Mouse (Mus musculus): ENCODE measurements at regions not wholly inside any gene's neighbourhood (a gene's known extent, or its start where the extent isn't known, plus 50 kb on each side); places are given as distances from the start of the nearest gene placed in this dataset.

DNA sequence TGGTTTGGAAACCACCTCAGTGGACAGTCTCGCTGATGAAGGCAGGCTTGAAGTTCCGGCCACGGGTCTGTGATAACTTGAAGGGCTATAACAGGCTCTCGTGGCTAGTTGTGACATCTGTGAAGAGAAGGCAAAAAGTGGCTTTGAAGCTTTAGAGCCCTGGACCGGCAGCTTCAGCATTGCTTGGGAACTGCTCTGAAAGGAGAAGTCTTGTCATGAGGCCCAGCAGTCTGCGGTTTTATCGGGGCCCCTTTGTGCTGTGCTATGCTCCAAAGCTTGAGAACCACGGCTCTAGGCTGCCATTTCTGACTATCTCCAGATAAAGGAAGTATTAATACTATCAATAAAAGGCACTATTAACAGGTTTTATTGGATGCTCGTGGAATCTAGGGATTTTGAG, 892.8 kb upstream of the Car8 start:
- Histone ChIP-seq H3K27me3 (ENCODE audit: control insufficient read depth, insufficient read depth, low read length) (no peaks in the 10 kb centered on the region), H3K4me3 (no peak overlapping the region), H3K36me3 (ENCODE audit: control insufficient read depth, insufficient read depth, low read length) (no peaks in the 10 kb centered on the region), H3K9ac (ENCODE audit: low read depth, low read length) (no peak overlapping the region), H3K4me1 (ENCODE audit: control insufficient read depth, insufficient read depth, low read length) (peaks cover 1% of the 10 kb centered on the region; the same call in 1 of the 2 replicates), H3K27ac (no peak overlapping the region), H3K79me2 (replicated peaks; ENCODE audit: control insufficient read depth, insufficient read depth, low read length) (no peaks in the 10 kb centered on the region)
- peak in 1 of 2 experiments; percentile 21 for DNase-seq
- no peak for TF ChIP-seq POLR2A (IDR thresholded peaks at IDR 0.05; ENCODE audit: insufficient read depth, low read depth, low read length)
- no peak for TF ChIP-seq EP300 (IDR thresholded peaks at IDR 0.05; ENCODE audit: insufficient read depth, low read depth, low read length)
- TF ChIP-seq CTCF (IDR thresholded peaks at IDR 0.05), result no peak
- intact Hi-C loops (cut with DNase I), result loop anchor here (10.0 kb wide), 3 partner anchors 203 to 513 kb away; no protein-coding TSS in a partner anchor
- 75% methylated on average over 9 of the region's 9 CpGs for WGBS

DNA sequence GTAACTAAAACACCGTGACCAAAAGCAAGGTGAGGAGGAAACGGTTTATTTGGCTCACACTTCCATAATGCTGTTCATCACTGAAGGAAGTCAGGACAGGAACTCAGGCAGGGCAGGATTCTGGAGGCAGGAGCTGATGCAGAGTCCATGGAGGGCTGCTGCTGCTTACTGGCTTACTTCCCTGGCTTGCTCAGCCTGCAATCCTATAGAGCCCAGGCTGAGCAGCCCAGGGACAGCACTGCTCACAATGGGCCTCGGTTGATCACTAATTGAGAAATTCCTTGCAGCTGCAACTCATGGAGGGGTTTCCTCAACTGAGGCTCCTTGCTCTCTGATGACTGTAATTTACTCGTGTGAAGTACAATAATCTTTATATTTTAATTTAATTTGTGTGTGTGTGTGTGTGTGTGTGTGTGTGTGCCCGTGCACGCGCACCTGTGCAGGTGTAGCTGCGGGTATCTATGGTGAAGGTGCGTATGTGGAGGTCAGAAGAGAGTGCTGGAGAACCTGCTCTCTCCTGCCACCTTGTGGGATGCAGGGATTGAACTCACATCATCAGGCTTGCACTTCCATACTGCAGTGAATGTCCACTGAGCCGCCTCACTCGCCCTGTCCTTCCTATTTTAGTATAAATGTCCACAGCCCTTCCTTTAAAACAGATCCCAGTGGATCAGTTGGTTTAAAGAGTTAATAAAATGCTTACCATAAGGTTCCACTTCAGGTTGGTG, 886.6 kb upstream of the Car8 start:
- intact Hi-C loops (cut with DNase I), result no loop called here
- DNase-seq, result no peak
- 47% methylated on average over 11 of the region's 11 CpGs for WGBS

DNA sequence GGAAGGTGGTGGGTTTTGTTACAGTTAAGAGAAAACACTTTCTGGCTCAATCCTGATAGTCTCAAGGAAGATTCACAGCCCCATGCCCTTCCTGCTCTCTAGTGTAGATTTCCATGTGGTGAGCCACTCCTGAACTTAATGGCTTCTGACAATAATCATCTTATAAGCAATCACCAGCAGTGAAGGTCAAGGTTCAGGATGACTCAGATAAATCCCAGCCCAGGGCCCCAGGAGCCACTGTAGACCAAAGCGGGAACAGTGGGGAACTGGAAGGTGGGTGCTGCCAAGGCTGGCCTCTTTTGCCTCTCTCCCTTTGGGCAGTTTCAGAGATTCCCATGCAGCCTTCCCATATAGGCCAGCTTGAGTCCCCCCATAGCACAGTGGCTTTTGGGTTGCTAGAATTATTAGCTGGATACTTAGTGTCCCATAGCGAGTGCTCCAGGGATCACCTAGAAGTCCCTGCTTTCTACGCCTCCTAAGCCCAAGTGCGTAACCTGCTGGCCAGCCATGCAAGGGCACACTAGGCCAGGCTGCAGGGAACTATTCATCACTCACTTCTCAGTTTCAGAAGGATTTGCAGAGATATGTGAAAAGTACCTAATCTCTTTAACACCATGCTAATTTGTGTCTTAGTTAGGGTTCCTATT, 885.9 kb upstream of the Car8 start:
- TF ChIP-seq CTCF (IDR thresholded peaks at IDR 0.05), result no peak
- TF ChIP-seq EP300 (IDR thresholded peaks at IDR 0.05; ENCODE audit: insufficient read depth, low read depth, low read length), result no peak
- no peak for TF ChIP-seq POLR2A (IDR thresholded peaks at IDR 0.05; ENCODE audit: insufficient read depth, low read depth, low read length)
- no peaks in the 10 kb centered on the region for H3K36me3 ChIP-seq (ENCODE audit: control insufficient read depth, insufficient read depth, low read length)
- H3K79me2 ChIP-seq (replicated peaks; ENCODE audit: control insufficient read depth, insufficient read depth, low read length), result no peaks in the 10 kb centered on the region
- no peak overlapping the region for H3K4me3 ChIP-seq
- H3K27ac ChIP-seq, result no peak overlapping the region
- no peaks in the 10 kb centered on the region for H3K4me1 ChIP-seq (ENCODE audit: control insufficient read depth, insufficient read depth, low read length)
- H3K27me3 ChIP-seq (ENCODE audit: control insufficient read depth, insufficient read depth, low read length), result no peaks in the 10 kb centered on the region; the same call in 1 of the 2 replicates
- intact Hi-C loops (cut with DNase I), result no loop called here
- no peak overlapping the region for H3K9ac ChIP-seq (ENCODE audit: low read depth, low read length)
- DNase-seq, result no peak
- 94% methylated on average over 4 of the region's 4 CpGs for WGBS

More for the DNA sequence above, 886.6 kb upstream of the Car8 start:
- TF ChIP-seq EP300 (IDR thresholded peaks at IDR 0.05; ENCODE audit: insufficient read depth, low read depth, low read length) (no peak), CTCF (IDR thresholded peaks at IDR 0.05) (peak; percentile 53)
- H3K4me3 ChIP-seq, result no peak overlapping the region
- H3K79me2 ChIP-seq (replicated peaks; ENCODE audit: control insufficient read depth, insufficient read depth, low read length), result no peaks in the 10 kb centered on the region
- H3K4me1 ChIP-seq (ENCODE audit: control insufficient read depth, insufficient read depth, low read length), result no peaks in the 10 kb centered on the region
- H3K9ac ChIP-seq (ENCODE audit: low read depth, low read length), result no peak overlapping the region
- no peaks in the 10 kb centered on the region; the same call in 1 of the 2 replicates for H3K27me3 ChIP-seq (ENCODE audit: control insufficient read depth, insufficient read depth, low read length)
- no peak overlapping the region for H3K27ac ChIP-seq
- no peaks in the 10 kb centered on the region for H3K36me3 ChIP-seq (ENCODE audit: control insufficient read depth, insufficient read depth, low read length)

DNA sequence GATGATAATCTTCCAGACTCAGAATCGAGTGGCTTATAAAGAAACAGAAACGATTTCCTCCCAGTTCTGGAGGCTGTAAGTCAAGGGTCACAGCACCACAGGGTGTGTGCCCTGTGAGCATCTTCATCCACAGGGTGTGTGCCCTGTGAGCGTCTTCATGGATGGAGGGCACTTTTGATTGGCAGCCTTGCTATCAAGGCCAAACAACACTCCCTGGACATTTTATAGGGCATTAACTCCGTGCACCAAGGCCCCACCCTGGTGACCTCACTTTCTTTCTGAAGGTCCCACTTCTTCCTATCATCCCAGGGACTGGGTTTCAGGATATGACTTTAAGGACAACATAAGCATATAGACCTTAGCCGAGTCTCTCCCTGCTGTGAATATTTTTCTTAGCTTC, 885.3 kb upstream of the Car8 start:
- Histone ChIP-seq H3K79me2 (replicated peaks; ENCODE audit: control insufficient read depth, insufficient read depth, low read length) (no peaks in the 10 kb centered on the region), H3K27ac (no peak overlapping the region), H3K4me3 (no peak overlapping the region), H3K9ac (ENCODE audit: low read depth, low read length) (no peak overlapping the region), H3K36me3 (ENCODE audit: control insufficient read depth, insufficient read depth, low read length) (no peaks in the 10 kb centered on the region), H3K27me3 (ENCODE audit: control insufficient read depth, insufficient read depth, low read length) (no peaks in the 10 kb centered on the region; the same call in 1 of the 2 replicates), H3K4me1 (ENCODE audit: control insufficient read depth, insufficient read depth, low read length) (no peaks in the 10 kb centered on the region)
- intact Hi-C loops (cut with DNase I), result no loop called here
- WGBS, result 48% methylated on average over 5 of the region's 5 CpGs
- no peak for DNase-seq
- TF ChIP-seq CTCF (IDR thresholded peaks at IDR 0.05) (no peak), POLR2A (IDR thresholded peaks at IDR 0.05; ENCODE audit: insufficient read depth, low read depth, low read length) (no peak), EP300 (IDR thresholded peaks at IDR 0.05; ENCODE audit: insufficient read depth, low read depth, low read length) (no peak)

DNA sequence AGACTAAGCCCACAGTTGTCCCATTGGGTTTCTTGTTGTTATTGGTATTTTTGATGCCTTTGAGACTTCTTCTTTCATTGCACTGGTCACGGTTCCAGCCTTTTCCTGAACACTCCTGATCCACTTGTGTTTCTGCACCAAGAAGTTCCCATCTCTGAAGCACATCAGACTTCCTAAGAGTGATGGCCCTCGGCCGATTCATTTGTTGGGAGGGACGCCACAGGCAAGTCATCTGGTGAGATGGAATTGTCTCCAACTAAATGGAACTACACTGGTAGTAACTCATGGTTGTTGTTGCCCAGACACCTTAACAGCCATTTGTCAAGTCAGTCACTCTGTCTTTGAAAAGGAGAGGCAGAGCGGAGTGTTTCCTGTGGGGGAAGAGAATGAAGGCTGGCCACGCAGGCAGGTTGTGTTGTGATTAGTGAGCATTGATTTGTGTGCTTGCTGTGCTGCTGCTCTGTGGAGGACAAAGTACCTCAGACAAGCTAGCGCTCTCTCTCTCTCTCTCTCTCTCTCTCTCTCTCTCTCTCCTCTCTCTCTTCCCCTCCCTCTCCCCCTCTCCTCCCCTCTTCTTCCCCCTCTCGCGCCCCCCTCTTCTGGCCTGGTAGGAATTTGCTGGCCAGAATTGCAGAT, 884.7 kb upstream of the Car8 start:
- no peak for TF ChIP-seq POLR2A (IDR thresholded peaks at IDR 0.05; ENCODE audit: insufficient read depth, low read depth, low read length)
- TF ChIP-seq CTCF (IDR thresholded peaks at IDR 0.05), result no peak
- TF ChIP-seq EP300 (IDR thresholded peaks at IDR 0.05; ENCODE audit: insufficient read depth, low read depth, low read length), result no peak
- 77% methylated on average over 9 of the region's 9 CpGs for WGBS
- intact Hi-C loops (cut with DNase I), result no loop called here
- no peak overlapping the region for H3K27ac ChIP-seq
- H3K27me3 ChIP-seq (ENCODE audit: control insufficient read depth, insufficient read depth, low read length), result no peaks in the 10 kb centered on the region; the same call in 1 of the 2 replicates
- no peak overlapping the region for H3K9ac ChIP-seq (ENCODE audit: low read depth, low read length)
- H3K4me3 ChIP-seq, result no peak overlapping the region
- no peak for DNase-seq
- no peaks in the 10 kb centered on the region for H3K79me2 ChIP-seq (replicated peaks; ENCODE audit: control insufficient read depth, insufficient read depth, low read length)
- no peaks in the 10 kb centered on the region for H3K36me3 ChIP-seq (ENCODE audit: control insufficient read depth, insufficient read depth, low read length)
- no peaks in the 10 kb centered on the region for H3K4me1 ChIP-seq (ENCODE audit: control insufficient read depth, insufficient read depth, low read length)
